Mouse (Mus musculus) CD4-positive naive resting alpha-beta T cell, adult 57 days (primary cell): ENCODE results near the gene Eif1ad. TPM values are rescaled to one million over a fixed set of nuclear protein-coding genes. Genes with fewer than 3 reads are reported as not detected.

ENCODE experiments used
- total RNA-seq: library from RNA; stranded (reverse); gene quantifications from one replicate; pipeline ENCODE4 v1.2.4, GENCODE M21; 2023

Eif1ad gene
- 41.9 TPM for total RNA-seq

DNA sequence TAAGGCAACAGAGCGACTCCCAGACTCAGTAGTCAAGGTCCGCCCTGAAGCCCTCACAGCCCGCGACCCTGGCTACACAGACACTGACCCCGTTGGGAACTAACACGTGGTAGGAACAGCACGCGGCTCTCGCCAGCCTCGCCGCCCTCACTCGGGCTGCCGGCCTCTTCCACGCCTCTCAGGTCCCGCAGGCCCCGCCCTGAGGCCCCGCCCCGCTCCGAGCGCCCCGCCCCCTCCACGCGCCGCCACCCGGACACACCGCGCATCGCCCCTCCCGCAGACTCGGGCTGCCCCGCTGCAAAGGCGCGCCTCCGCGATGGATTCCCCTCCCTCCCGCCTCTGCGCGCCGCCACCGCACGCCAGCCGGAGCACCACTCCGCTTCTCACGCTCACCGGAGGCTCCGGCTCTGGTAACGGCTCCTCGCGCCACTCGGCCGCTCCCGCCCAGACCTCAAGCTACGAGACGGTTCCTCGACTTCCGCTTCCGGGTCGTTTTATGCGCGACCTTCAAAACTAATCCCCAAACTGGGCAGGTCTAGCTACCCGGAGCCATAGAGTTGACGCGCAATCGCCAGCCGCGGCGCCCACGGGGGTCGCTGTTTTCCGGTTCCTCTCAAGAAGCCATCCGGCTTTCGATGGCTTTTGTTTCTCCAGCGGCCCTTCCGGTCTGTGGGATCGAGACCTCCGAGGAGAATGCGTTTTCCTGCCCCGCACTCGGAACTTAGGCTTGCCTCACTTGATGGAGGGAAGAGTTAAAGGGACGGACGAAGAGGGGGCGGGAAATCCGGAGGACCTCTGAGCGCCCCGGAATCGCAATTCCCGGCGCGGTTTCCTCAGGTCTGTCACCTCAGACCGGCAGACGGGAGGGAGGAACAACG is at the start of gene Eif1ad:
Gene Eif1ad, plus strand, starts transcription at position 567 of the 878 bp plus-strand sequence.

GRCm38 (mm10) chr19:5335441-5335840 is 31.1 kb upstream of the Eif1ad start, which contains the start of gene Catsper1:
Catsper1 (plus strand) TSS chr19:5335741.

DNA sequence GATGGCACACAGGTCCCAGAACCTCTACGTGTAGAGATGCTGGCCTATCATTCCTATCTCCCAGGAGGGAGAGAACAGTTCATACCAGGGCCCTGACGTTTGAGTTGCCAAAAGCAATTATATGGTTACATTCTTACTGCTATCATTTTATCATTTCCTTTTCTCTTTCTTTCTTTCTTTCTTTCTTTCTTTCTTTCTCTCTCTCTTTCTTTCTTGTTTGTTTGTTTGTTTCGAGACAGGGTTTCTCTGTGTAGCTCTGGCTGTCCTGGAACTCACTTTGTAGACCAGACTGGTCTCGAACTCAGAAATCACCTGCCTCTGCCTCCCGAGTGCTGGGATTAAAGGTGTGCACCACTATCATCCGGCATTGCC is 17.1 kb upstream of the Eif1ad start, which contains the start of gene Cst6:
Gene Cst6, minus strand, starts transcription at position 73 of the 372 bp plus-strand sequence.

GRCm38 (mm10) chr19:5367053-5367359 is 465 bp downstream of the Eif1ad start, which contains the start of gene Banf1:
Banf1 (minus strand) TSS chr19:5367168.

GRCm38 (mm10) chr19:5388588-5389242 is 22.2 kb downstream of the Eif1ad start, which contains the start of gene Sart1:
Sart1 (minus strand) TSS chr19:5388703.

GRCm38 (mm10) chr19:5402293-5402692 is 35.8 kb downstream of the Eif1ad start, which contains the start of gene Tsga10ip:
Tsga10ip (minus strand) TSS chr19:5402526.

Other genes with a start within 250 kb of the Eif1ad start
- gene Klc2, start 248.2 kb upstream of the Eif1ad start, total RNA-seq, result 26.6 TPM
- gene Pacs1, start 93.6 kb upstream of the Eif1ad start, total RNA-seq, result 132 TPM
- 247 TPM for gene Sf3b2, start 71.3 kb upstream of the Eif1ad start, total RNA-seq
- not detected for gene Gal3st3, start 68.4 kb upstream of the Eif1ad start, total RNA-seq
- not detected for gene Catsper1, start 31.0 kb upstream of the Eif1ad start, total RNA-seq
- gene Cst6, start 17.2 kb upstream of the Eif1ad start, total RNA-seq, result not detected
- gene Banf1, start 427 bp downstream of the Eif1ad start, total RNA-seq, result 106 TPM
- 200 TPM for gene Sart1, start 22.0 kb downstream of the Eif1ad start, total RNA-seq
- 1.4 TPM for gene Tsga10ip, start 35.8 kb downstream of the Eif1ad start, total RNA-seq
- 174 TPM for gene Drap1, start 58.2 kb downstream of the Eif1ad start, total RNA-seq
- gene AI837181, start 58.4 kb downstream of the Eif1ad start, total RNA-seq, result 61.4 TPM
- gene Fosl1, start 80.8 kb downstream of the Eif1ad start, total RNA-seq, result 0.71 TPM
- gene Ccdc85b, start 91.2 kb downstream of the Eif1ad start, total RNA-seq, result 7.5 TPM
- gene Fibp, start 93.9 kb downstream of the Eif1ad start, total RNA-seq, result 76.3 TPM
- 54.6 TPM for gene Ctsw, start 101.8 kb downstream of the Eif1ad start, total RNA-seq
- gene Efemp2, start 107.2 kb downstream of the Eif1ad start, total RNA-seq, result 1.6 TPM
- gene Mus81, start 121.7 kb downstream of the Eif1ad start, total RNA-seq, result 47.9 TPM
- 1,409 TPM for gene Cfl1, start 123.7 kb downstream of the Eif1ad start, total RNA-seq
- gene 1700020D05Rik, start 137.0 kb downstream of the Eif1ad start, total RNA-seq, result 1.4 TPM
- 6.6 TPM for gene Snx32, start 143.8 kb downstream of the Eif1ad start, total RNA-seq
- gene Ovol1, start 193.9 kb downstream of the Eif1ad start, total RNA-seq, result not detected
- 24.4 TPM for gene Ap5b1, start 201.3 kb downstream of the Eif1ad start, total RNA-seq
- gene Rnaseh2c, start 235.1 kb downstream of the Eif1ad start, total RNA-seq, result 97.8 TPM
- gene Kat5, start 243.5 kb downstream of the Eif1ad start, total RNA-seq, result 120 TPM